Mouse (Mus musculus): ENCODE results near the gene Slc22a4. TPM values are rescaled to one million over a fixed set of nuclear protein-coding genes. Genes with fewer than 3 reads are reported as not detected.

Gene Slc22a4
- total RNA-seq (2017): 1.3 and 9.5 TPM in 2 replicates

DNA sequence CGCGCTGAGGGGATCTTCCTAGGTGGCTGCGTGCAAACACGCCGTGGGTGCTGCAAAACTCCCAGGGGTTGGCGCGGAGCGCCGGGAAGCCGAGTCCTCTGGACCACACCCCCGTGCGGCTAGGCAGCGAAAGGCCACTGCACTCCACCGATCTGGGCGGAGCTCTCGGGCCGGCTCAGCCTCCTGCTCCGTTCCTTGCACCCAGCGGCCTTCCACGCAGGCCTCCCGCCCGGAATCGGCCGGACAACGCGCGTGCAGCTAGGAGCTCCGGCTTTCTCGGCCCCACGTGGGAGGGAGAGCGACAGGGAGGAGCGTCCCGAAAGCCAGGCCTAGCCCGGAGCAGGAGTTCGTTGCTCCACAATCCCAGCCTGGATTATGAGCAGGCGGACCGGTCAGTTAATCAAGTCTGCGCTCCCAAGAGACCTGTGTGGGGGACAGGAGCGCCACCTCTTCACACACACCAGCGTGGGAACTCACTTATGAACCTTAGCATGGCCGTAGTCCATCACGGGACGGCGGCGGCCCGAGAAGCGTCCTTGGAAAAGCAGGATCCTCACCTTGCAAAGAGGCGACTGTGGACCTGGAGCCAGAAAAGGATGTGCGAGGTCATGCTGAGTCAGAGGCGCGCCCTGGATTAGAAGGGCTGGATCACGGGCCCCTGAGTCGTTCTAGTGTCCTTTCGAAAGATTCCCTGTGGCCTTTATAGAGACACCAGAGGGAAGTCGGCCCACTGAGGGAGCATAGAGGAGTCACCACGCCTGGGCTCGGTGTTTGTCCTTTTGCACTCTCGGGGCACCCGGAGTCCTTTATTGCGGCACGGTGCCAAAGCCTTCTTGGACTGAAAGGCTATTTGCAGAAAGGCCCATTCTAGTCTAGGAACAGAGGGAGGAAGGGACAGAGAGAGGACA, at the start of gene Slc22a4:
Gene Slc22a4 (minus strand): TSS at position 47 of the 908 bp plus-strand sequence.
- ATAC-seq (replicated peaks in 1 of 2; ENCODE audit: insufficient read depth in 1 of 2, low FRiP score in 2 of 2, low TSS enrichment in 1 of 2, low read depth in 1 of 2, poor library complexity in 2 of 2, severe bottlenecking in 2 of 2): peak; percentile 75 to 81

DNA sequence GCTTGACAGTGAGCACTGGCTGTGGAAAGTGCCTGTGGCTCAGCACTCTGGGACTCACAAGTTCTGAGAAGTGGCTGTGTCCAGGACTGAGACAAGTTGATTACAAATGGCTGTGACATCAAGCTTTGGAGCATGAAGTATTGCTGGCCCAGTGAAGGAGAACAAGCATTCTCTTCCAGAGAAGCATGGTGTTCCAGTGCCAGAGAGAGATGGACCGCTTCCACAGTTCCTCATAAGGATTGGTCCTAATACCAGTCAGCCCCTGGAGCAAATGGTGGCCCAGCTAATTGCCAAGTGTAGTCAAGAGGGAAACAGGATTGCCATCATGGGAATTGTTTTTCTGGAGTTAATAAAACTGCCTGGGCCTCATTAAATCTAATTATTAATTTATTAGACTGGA, 48.2 kb upstream of the Slc22a4 start:
- 0 out of 4 replicates have a peak, but pooled peaks of 1 of the 2 experiments have one; percentile 27 for ATAC-seq (replicated peaks in 1 of 2; ENCODE audit: insufficient read depth in 1 of 2, low FRiP score in 2 of 2, low TSS enrichment in 1 of 2, low read depth in 1 of 2, poor library complexity in 2 of 2, severe bottlenecking in 2 of 2)

DNA sequence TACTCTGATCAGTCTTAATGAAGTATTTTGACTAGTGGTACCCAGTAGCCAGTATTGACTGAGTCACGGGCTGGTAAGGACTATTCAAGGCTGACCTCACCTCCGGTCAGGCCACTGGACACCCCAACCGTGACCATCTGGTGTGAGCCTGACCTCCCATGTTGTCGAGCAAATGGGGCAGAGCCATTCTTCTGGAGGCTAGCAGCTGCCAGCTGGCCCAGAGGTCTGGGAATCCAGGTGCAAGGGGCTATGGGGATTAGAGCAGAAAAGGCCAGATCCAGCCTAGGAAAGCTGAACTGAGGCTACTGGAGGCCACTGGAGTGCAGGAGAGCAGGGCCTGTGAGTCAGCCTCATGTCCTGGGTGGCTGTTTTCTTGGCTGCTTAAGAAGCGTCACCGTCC, 47.5 kb upstream of the Slc22a4 start:
- no peak for ATAC-seq (replicated peaks in 1 of 2; ENCODE audit: insufficient read depth in 1 of 2, low FRiP score in 2 of 2, low TSS enrichment in 1 of 2, low read depth in 1 of 2, poor library complexity in 2 of 2, severe bottlenecking in 2 of 2)

DNA sequence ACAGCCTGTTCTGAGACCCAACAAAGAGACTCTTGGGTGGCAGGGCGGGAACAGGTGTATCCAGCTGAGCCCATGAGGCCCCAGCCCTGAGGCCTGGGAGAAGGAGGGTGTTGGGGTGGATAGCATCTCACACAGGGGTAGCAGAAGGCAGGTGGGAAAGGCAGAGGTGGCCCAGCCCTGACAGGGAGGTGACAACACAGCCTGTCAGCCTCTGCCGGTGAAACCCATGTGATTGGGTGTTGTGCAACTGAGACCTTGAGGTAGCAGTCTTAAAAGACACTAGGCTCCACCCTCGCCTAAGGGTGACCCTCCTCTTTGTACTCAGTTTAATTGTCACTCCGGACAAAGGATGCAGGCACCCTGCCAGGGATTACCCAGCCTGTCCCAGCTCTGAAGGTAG, 45.4 kb upstream of the Slc22a4 start:
- ATAC-seq (replicated peaks in 1 of 2; ENCODE audit: insufficient read depth in 1 of 2, low FRiP score in 2 of 2, low TSS enrichment in 1 of 2, low read depth in 1 of 2, poor library complexity in 2 of 2, severe bottlenecking in 2 of 2): no peak

DNA sequence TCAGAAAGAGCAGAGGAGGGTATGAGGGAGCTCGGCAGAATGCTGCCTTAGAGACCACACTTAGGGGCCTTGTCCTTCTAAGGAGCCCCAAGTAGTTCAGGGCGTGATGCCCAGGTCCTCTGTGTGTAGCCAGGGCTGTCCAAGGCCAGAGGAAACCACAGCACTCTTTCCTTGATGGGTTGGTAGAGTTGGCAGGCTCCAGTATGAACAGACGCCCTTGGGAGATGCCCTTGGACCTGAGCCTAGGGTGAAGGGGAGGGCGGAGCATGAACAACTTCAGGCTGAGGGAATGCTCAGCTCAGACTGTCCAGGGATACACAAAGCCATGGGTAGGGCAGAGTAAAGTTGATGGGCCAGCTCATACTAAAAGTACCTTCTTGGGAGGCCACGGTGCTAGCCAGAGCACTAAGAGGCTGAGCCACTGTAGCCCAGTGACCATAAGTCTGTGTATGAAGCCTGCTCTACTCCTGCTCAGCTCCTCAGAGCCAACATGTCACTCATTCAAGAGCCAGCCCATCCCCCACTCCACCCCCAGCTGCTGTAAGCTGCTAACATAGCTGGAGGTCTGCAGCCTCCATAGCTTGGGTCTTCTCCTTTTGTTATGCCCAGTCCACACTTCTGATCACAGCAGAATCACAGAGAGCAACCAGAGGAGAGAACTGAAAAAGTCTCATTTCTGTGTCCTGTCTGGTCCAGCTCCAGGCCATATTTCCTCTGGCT, 44.0 kb upstream of the Slc22a4 start:
- ATAC-seq (replicated peaks in 1 of 2; ENCODE audit: insufficient read depth in 1 of 2, low FRiP score in 2 of 2, low TSS enrichment in 1 of 2, low read depth in 1 of 2, poor library complexity in 2 of 2, severe bottlenecking in 2 of 2): no peak

DNA sequence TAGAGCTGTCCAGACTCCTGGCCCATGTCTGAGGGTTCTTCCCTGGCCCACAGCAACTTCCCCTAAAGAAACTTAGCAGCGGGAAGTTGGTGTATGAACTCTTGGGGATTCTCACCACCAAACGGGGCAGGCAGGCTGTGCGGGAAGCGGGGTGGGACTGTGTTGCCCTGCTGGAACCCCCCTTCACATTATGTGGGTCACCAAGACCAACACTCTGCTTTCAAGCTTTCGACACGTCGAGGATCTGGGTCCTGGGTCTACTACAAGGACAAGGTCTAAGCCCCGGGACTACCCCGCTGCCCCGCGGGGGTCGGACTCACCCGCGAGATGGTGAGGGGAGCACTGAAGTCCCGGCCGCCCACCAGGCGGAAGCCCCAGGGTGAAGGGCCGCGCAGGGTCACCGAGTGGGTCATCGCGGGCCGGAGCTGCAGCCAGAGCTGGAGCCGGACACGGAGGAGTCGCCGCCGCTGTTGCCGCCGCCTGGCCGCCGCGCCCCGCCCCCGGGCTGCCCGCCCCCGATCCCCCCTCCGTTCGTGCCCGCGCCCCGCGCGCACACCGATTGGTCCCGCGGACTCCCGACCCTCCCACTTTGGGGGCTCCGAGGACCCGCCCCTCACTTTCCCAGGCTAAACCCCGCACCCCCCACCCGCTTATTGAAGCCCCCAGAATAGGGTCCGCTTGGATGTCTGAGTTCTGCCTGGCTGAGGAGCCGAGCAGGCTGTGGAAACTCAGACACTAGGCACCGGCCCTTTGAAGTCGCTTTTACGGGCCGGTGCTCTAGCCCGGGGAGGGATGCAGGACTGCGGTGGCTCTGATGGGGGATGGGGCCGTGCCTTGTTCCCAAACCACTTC, 40.9 kb upstream of the Slc22a4 start, which contains the start of gene Pdlim4:
Gene Pdlim4 (minus strand): TSS at position 495 of the 852 bp plus-strand sequence.
- peak; percentile 25 to 35; a peak in 2 of 4 replicates for ATAC-seq (replicated peaks in 1 of 2; ENCODE audit: insufficient read depth in 1 of 2, low FRiP score in 2 of 2, low TSS enrichment in 1 of 2, low read depth in 1 of 2, poor library complexity in 2 of 2, severe bottlenecking in 2 of 2)

DNA sequence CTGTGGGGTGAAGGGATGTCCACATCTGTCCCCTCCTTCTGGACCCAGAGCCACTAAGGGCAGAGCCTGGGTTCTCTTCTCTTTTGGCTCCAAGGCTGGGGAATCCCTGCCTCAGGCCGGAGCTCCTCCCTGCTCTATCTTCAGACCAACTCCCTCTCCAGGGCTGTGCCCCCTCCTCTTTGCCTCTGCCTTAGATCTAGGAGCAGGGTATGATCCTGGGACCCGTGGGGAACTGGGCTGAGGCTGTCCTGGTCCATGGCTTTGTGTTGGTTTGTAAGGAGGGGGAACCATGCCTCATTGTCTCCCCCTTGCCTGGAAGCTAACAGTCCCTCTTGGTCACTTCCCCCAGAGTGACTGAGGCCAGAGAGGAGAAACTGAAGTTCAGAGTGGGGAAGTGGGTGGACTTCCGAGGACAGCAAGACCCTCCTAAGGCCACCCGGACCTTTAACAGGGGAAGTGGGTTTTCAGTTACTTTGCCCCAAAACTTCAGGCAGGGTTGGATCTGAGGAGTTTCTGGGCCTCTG, 40.2 kb upstream of the Slc22a4 start:
- ATAC-seq (replicated peaks in 1 of 2; ENCODE audit: insufficient read depth in 1 of 2, low FRiP score in 2 of 2, low TSS enrichment in 1 of 2, low read depth in 1 of 2, poor library complexity in 2 of 2, severe bottlenecking in 2 of 2): peak in 1 of 2 experiments; percentile 13; a peak in 1 of 4 replicates

DNA sequence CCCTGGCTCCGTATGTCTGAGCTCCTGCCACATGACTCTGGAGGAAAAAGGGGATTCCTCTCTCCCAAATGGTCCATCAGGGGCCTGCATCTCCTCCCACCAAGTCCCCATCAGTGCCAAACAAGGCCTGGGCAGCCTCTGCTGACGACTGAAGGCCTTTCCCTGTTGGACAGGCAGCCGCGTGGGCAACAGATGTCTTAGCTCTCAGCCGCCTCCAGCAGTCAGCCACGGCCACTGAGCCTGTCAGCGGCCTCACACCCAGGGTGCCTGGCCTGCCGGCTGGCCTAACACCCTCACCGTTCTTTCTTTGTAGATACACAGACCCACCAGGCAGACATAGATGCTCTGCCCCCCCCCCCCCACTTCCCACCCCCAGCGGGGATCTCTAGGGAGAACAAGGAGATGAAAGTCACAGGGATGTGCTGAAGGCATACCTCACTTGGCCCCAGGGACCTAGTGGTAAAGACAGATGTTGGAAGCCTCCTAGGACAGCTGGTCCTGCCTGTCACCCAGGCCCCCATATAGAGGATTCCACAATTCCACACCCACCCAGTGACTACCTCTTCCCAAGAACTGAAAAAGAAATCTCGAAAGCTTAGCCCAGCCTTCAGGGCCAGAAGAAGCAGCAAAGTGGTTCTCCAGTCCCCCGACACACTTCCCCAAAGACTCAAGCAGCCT, 39.6 kb upstream of the Slc22a4 start:
- ATAC-seq (replicated peaks in 1 of 2; ENCODE audit: insufficient read depth in 1 of 2, low FRiP score in 2 of 2, low TSS enrichment in 1 of 2, low read depth in 1 of 2, poor library complexity in 2 of 2, severe bottlenecking in 2 of 2): no peak

DNA sequence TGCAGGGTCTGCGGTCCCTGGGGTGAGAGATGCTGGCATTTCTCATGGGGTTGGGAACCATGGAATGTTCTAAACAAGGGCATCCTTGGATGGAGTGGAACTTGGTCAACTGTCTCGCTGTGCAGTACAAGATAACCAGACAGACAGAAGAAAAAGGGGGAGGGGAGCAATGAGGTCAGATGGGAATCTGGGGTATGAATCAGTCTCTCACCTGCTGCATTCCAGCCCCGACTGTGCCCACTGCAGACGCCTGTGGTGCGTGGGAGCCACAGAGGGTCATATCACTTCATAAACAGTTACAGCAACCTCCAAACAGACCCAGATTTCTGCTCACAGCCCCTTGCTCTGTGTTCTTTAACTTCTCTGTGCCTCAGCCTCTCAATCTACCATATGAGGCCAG, 38.5 kb upstream of the Slc22a4 start:
- ATAC-seq (replicated peaks in 1 of 2; ENCODE audit: insufficient read depth in 1 of 2, low FRiP score in 2 of 2, low TSS enrichment in 1 of 2, low read depth in 1 of 2, poor library complexity in 2 of 2, severe bottlenecking in 2 of 2): no peak

DNA sequence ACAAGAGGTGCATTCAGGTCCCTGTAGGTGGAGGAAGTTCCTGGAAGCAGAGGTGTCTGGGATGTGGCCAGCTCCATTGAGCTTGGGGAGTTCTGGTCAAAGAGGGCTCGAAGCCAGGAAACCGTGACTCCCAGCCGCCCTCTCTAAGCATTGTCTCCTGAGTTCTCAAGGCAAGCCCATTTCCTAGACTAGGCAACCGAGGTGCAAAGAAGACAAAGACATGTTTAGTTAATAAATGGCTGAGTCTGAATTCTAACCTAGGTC, 38.0 kb upstream of the Slc22a4 start:
- no peak for ATAC-seq (replicated peaks in 1 of 2; ENCODE audit: insufficient read depth in 1 of 2, low FRiP score in 2 of 2, low TSS enrichment in 1 of 2, low read depth in 1 of 2, poor library complexity in 2 of 2, severe bottlenecking in 2 of 2)

DNA sequence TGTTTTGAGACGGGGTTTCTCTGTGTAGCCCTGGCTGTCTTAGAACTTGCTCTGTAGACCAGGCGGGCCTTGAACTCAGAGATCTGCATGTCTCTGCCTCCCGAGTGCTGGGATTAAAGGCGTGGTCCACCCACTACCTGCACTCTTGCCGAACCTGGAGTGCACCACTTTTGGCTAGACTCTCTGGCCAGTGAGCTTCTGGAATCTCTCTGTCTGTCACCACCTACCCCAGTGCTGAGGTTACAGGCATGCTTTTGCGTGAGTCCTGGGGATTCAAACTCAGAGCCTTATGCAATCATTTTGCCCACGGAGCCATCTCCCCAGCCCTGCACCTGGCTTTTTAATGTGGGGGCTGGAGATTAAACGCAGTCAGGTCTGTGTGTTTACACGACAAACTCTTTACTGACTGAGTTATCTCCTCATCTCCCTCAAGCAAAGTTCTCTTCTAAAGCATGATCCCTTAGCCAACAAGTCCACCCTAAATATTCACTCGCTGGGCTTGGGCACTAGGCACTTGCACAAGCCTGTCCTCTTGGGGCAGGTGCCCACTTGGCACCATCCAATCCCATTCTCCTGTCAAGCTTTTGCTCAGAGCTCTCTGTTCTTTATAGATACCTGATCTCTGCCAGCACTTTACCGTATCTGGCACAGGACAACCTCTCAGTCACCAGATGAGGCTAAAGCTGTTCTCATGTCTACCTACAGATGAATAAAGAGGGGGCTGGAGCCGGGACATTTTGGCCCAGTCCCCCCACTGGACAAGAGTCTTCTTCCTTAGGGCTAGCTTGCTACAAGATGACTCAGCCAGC, 37.4 kb upstream of the Slc22a4 start:
- no peak for ATAC-seq (replicated peaks in 1 of 2; ENCODE audit: insufficient read depth in 1 of 2, low FRiP score in 2 of 2, low TSS enrichment in 1 of 2, low read depth in 1 of 2, poor library complexity in 2 of 2, severe bottlenecking in 2 of 2)

DNA sequence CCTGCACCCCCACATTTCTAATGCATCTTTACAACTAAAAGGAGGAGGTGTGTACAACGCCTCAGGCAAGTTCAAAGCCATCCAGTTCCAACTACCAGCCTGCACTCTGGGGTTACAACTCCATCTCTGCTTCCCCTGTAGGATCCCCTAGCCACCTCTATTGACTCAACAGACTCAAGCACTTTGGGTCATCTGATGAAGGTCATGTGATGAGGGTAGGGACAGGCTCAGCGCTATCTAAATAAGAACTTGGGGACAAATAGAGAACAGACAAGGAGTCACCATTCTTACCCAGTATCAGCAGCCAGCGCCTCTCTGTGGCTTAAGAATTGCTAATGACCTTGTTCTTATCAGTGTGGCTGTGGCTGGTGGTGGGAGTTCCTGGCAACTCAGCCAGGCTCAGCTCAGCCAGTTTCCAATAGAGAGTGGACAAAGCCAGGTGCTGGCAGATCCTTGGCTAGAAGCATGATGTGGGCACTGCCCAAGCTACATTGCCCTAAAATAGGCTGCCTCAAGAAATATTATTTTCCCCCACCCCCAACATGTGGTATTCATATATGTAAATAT, 36.6 kb upstream of the Slc22a4 start:
- ATAC-seq (replicated peaks in 1 of 2; ENCODE audit: insufficient read depth in 1 of 2, low FRiP score in 2 of 2, low TSS enrichment in 1 of 2, low read depth in 1 of 2, poor library complexity in 2 of 2, severe bottlenecking in 2 of 2): no peak

DNA sequence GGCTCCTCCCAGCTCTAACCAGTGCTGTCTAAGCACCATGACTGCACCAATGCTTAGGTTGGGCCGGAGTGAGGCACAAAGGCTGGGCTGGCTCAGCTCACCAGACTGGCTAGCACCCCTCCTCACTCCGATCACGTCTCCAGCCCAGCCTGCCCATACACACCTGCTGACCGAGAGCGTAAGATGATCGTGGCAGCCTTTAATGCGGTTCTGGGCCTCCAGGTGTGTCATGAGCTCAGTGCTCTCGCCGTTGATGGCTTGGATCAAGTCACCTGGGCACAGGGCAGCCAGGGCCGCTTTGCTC, 35.5 kb upstream of the Slc22a4 start:
- ATAC-seq (replicated peaks in 1 of 2; ENCODE audit: insufficient read depth in 1 of 2, low FRiP score in 2 of 2, low TSS enrichment in 1 of 2, low read depth in 1 of 2, poor library complexity in 2 of 2, severe bottlenecking in 2 of 2): no peak

DNA sequence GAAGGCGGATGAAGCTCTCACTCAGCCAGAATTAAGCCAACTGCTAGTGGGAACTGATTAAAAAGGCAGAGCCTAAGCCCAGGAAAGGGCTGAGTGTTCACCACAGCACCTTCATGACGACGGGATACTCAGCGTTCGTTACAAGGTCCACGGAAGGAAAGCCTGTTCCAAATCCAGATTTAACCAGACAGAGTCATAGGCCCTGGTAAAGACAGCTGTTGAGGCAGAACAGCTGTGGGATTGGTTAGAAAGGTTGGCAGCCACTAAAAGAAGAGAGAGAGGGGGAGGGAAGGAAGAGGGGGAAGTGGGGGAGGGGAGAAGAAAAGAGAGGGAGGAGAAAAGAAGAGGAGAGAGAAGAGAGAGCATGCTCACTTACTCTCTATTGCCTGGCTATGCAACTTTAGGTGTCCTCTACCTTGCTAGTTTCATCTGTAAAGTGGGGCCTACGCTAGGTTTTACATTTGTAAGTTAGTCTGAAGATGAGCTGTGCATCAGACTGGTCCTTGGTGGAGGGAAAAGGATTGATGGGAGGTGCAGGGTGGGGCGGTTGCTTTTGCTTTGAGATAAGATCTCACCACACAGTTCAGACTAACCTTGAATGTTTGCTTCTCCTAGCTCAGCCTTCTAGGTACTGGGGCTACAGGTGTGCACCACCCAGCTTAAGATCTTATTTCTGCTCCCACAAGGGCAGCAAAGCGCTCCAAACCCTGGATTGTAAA, 35.0 kb upstream of the Slc22a4 start:
- ATAC-seq (replicated peaks in 1 of 2; ENCODE audit: insufficient read depth in 1 of 2, low FRiP score in 2 of 2, low TSS enrichment in 1 of 2, low read depth in 1 of 2, poor library complexity in 2 of 2, severe bottlenecking in 2 of 2): no peak

DNA sequence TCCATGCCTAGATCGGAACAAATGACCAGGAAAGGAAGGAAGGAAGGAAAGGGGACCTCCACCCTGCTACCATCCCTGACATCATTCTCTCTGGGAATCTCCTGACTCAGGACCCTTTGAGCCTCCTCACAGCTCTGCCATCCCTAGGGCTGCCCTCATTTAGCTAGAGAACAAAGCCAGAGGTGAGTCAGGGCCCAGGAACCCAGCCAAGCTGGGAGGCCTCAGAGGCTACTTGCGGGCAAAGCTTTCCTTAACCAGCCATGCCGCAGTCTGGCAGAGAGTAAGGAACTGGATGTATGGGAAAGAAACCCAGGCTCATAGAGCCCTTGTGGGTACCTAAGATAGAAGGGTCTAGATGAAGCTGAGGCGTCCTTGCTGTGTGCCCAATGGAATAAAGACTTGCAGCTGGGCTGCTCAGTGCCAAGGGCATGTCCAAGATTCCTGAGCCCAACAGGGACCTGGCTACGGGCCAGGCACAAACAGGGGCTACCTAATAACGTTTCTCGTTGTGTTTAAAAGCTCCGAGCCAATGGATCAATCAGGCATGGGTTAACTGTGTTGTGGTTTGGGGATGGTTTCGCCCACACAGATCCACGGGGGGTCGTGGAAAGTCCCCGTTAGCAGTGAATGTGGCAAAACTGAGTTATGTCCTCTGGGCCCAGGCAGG, 34.3 kb upstream of the Slc22a4 start:
- ATAC-seq (replicated peaks in 1 of 2; ENCODE audit: insufficient read depth in 1 of 2, low FRiP score in 2 of 2, low TSS enrichment in 1 of 2, low read depth in 1 of 2, poor library complexity in 2 of 2, severe bottlenecking in 2 of 2): no peak
